Mouse (Mus musculus) neural tube, embryonic 11.5 days (tissue): ENCODE measurements around the gene Ugt1a9. TPM values are rescaled to one million over a fixed set of nuclear protein-coding genes. Genes with fewer than 3 reads are reported as not detected.

Experiments
- ATAC-seq: fragments of 200-750 bp; cut with Nextera tagmentation; 2 replicates; pipeline ENCODE4 v1.8.0; 2017; ENCODE audit warnings: moderate number of reproducible peaks, mild to moderate bottlenecking, moderate TSS enrichment, moderate library complexity; ENCODE audit not compliant: insufficient read depth, low FRiP score, low TSS enrichment
- DNase-seq: peaks from one replicate; pipeline ENCODE4 v3.0.0-alpha.2; 2015; ENCODE audit warnings: low spot score
- H3K27ac ChIP-seq: fragments of 300-500 bp; sonication (generic); 2 replicates; pipeline ENCODE4 v1.5.1; 2014; ENCODE audit warnings: low read depth, mild to moderate bottlenecking, low read length
- H3K27me3 ChIP-seq: fragments of 300-500 bp; sonication (generic); 2 replicates; pipeline ENCODE4 v1.6.1; 2014; ENCODE audit warnings: mild to moderate bottlenecking, low read length, mixed read lengths; ENCODE audit not compliant: control insufficient read depth, insufficient read depth
- H3K36me3 ChIP-seq: fragments of 300-500 bp; sonication (generic); 2 replicates; pipeline ENCODE4 v1.6.1; 2014; ENCODE audit warnings: mild to moderate bottlenecking, low read length, moderate library complexity, mixed read lengths; ENCODE audit not compliant: control insufficient read depth, insufficient read depth
- H3K4me1 ChIP-seq: fragments of 300-500 bp; sonication (generic); 2 replicates; pipeline ENCODE4 v1.6.1; 2014; ENCODE audit warnings: low read length, mixed read lengths; ENCODE audit not compliant: control insufficient read depth, insufficient read depth
- H3K4me2 ChIP-seq: fragments of 300-500 bp; sonication (generic); 2 replicates; pipeline ENCODE4 v1.6.1; 2014; ENCODE audit warnings: low read depth, mild to moderate bottlenecking, moderate library complexity
- H3K4me3 ChIP-seq: fragments of 300-500 bp; sonication (generic); 2 replicates; pipeline ENCODE4 v1.5.1; 2014; ENCODE audit warnings: low read depth, low read length
- H3K9ac ChIP-seq: fragments of 300-500 bp; sonication (generic); 2 replicates; pipeline ENCODE4 v1.6.1; 2014; ENCODE audit warnings: mild to moderate bottlenecking, low read length
- H3K9me3 ChIP-seq: fragments of 300-500 bp; sonication (generic); 2 replicates; pipeline ENCODE4 v1.6.1; 2016; ENCODE audit warnings: low read length; ENCODE audit not compliant: control insufficient read depth
- WGBS: fragments of 180-500 bp; shearing (Covaris S2); extraction: QIAGEN DNeasy Blood & Tissue Kit; methylation state at CpG from one replicate; pipeline ENCODE4 v1.1.7; 2014; 5-methylcytosine and 5-hydroxymethylcytosine counted together
- polyA plus RNA-seq: library from polyadenylated mRNA; unstranded; fragments of >200 nt; fragmentation: Nextera tagmentation; extraction: Ambion mirVana; gene quantifications from 2 replicates; pipeline ENCODE4 v1.2.1, GENCODE M21; 2014

Ugt1a9 gene
- polyA plus RNA-seq, 1 experiment from 2014 or later: not detected

DNA sequence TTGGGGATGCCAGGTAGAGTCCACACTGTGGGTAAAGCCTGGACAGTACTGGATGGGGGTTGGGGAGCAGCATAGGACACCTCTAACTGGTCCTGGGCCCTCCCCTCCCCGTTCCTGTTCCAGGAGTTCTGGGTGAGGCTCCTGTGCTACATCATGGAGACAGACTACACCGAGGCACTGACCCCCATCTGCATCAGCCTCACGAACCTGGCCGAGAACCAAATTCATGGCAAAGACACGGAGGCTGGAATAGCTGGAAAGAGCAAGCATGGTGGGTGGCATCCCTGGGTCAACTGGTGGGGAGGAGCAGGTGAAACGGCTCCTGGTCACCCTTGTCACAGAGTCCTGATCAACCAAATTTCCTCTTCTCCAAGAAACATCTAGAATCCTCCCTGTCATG lies 168.2 kb downstream of the Ugt1a9 start:
- H3K27me3 ChIP-seq: no peaks in the 10 kb centered on the region
- H3K36me3 ChIP-seq: 0 out of 2 replicates have a peak, but pooled peaks cover 2% of the 10 kb centered on the region
- peaks cover 94% of the 10 kb centered on the region for H3K9me3 ChIP-seq
- no peak overlapping the region for H3K27ac ChIP-seq
- H3K9ac ChIP-seq: no peak overlapping the region
- WGBS: 81% methylated on average over 6 of the region's 6 CpGs
- ATAC-seq: no peak
- H3K4me3 ChIP-seq: no peak overlapping the region
- H3K4me2 ChIP-seq: no peak overlapping the region
- no peaks in the 10 kb centered on the region for H3K4me1 ChIP-seq
- DNase-seq: no peak

- Histone ChIP-seq H3K9me3 (peaks cover 93% of the 10 kb centered on the region), H3K27ac (no peak overlapping the region), H3K27me3 (no peaks in the 10 kb centered on the region), H3K4me3 (no peak overlapping the region), H3K4me1 (no peaks in the 10 kb centered on the region), H3K9ac (no peak overlapping the region), H3K4me2 (no peak overlapping the region), H3K36me3 (0 out of 2 replicates have a peak, but pooled peaks cover 4% of the 10 kb centered on the region)
- ATAC-seq: no peak
- no peak for DNase-seq
- 70% methylated on average over 5 of the region's 5 CpGs for WGBS
Observed at GRCm38 (mm10) chr1:88240072-88240471, 169.5 kb downstream of the Ugt1a9 start.

- Histone ChIP-seq H3K4me3 (no peak overlapping the region), H3K36me3 (0 out of 2 replicates have a peak, but pooled peaks cover 4% of the 10 kb centered on the region), H3K4me2 (no peak overlapping the region), H3K9me3 (peaks cover 93% of the 10 kb centered on the region), H3K9ac (no peak overlapping the region), H3K27ac (no peak overlapping the region), H3K4me1 (no peaks in the 10 kb centered on the region), H3K27me3 (no peaks in the 10 kb centered on the region)
- no peak for ATAC-seq
- DNase-seq: no peak
- WGBS: 75% methylated on average over 4 of the region's 4 CpGs
Observed at GRCm38 (mm10) chr1:88240579-88240978, 170.0 kb downstream of the Ugt1a9 start.

DNA sequence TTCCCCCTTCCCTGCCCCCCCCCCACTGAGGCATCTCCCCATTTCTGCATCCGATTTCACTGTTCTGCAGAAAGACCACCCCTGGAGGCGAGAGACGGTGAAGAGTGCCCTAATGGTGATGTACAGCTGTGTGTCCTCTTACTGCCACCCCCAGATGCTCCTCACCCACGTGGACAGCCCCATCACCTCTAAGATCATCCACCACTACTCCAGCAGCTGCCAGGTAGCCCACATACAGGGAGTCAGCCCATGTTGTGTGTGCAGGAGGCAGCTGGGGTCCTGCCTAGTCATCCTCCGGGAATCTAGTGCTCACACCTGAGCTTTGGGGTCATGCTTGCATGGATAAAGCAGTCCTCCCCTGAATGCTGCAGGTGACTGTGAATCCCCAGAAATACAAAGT lies 173.3 kb downstream of the Ugt1a9 start:
- DNase-seq: no peak
- Histone ChIP-seq H3K4me2 (no peak overlapping the region), H3K9me3 (peaks cover 97% of the 10 kb centered on the region), H3K9ac (no peak overlapping the region), H3K4me3 (no peak overlapping the region), H3K27me3 (no peaks in the 10 kb centered on the region), H3K36me3 (0 out of 2 replicates have a peak, but pooled peaks cover 3% of the 10 kb centered on the region), H3K27ac (no peak overlapping the region), H3K4me1 (no peaks in the 10 kb centered on the region)
- 65% methylated on average over 5 of the region's 5 CpGs for WGBS
- ATAC-seq: no peak

DNA sequence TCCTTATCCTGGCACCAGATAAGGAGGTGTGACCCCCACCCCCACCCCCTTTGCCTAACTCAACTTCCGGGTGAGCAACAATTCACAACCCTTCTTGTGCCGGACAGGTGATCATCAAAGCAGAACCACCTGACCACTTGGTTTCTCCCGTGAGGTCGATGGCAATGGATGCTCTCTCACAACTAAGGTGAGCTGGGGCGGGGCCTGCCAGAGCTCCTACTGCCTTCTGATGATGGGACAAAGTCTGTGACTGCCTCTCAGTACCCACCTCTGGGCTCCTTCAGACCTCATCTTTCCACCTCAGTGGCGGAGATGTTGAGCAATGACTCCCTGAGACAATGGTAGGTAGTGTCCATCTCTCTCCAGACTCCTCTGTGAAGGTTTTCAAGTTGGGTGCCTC lies 175.3 kb downstream of the Ugt1a9 start:
- no peak overlapping the region for H3K9ac ChIP-seq
- no peak overlapping the region for H3K4me3 ChIP-seq
- H3K27me3 ChIP-seq: no peaks in the 10 kb centered on the region
- H3K9me3 ChIP-seq: peaks cover 97% of the 10 kb centered on the region
- no peaks in the 10 kb centered on the region for H3K4me1 ChIP-seq
- H3K36me3 ChIP-seq: 0 out of 2 replicates have a peak, but pooled peaks cover 2% of the 10 kb centered on the region
- DNase-seq: no peak
- no peak overlapping the region for H3K4me2 ChIP-seq
- no peak overlapping the region for H3K27ac ChIP-seq
- ATAC-seq: no peak
- 78% methylated on average over 6 of the region's 6 CpGs for WGBS

GRCm38 (mm10) chr1:88246386-88246785 lies 175.8 kb downstream of the Ugt1a9 start:
- 48% methylated on average over 6 of the region's 6 CpGs for WGBS
- Histone ChIP-seq H3K27ac (no peak overlapping the region), H3K9ac (no peak overlapping the region), H3K9me3 (peaks cover 97% of the 10 kb centered on the region), H3K27me3 (no peaks in the 10 kb centered on the region), H3K36me3 (0 out of 2 replicates have a peak, but pooled peaks cover 2% of the 10 kb centered on the region), H3K4me3 (no peak overlapping the region), H3K4me2 (no peak overlapping the region), H3K4me1 (no peaks in the 10 kb centered on the region)
- DNase-seq (no peak), ATAC-seq (no peak)

DNA sequence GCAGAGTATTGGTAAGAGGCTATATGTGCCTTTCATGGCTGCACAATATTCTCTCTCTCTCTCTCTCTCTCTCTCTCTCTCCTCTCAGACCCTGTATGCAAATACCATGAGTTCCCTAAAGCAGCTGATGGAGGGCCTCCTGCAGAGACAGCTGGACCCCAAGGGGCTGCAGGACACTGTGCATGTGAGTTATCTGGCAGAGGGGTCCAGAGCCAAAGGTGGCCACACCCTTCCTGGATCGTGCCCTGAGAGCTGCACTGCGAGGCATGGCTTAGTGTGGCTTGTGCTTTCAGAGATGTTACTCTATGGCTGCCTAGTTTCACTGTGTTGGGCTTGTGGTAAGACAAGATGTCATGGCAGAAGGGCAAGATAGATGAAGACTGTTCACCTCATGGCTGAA lies 177.1 kb downstream of the Ugt1a9 start:
- ATAC-seq (no peak), DNase-seq (no peak)
- Histone ChIP-seq H3K4me1 (no peaks in the 10 kb centered on the region), H3K27me3 (no peaks in the 10 kb centered on the region), H3K9me3 (peaks cover 96% of the 10 kb centered on the region), H3K4me3 (no peak overlapping the region), H3K27ac (no peak overlapping the region), H3K9ac (no peak overlapping the region), H3K4me2 (no peak overlapping the region), H3K36me3 (0 out of 2 replicates have a peak, but pooled peaks cover 2% of the 10 kb centered on the region)
- WGBS: 56% methylated on average over 2 of the region's 2 CpGs

DNA sequence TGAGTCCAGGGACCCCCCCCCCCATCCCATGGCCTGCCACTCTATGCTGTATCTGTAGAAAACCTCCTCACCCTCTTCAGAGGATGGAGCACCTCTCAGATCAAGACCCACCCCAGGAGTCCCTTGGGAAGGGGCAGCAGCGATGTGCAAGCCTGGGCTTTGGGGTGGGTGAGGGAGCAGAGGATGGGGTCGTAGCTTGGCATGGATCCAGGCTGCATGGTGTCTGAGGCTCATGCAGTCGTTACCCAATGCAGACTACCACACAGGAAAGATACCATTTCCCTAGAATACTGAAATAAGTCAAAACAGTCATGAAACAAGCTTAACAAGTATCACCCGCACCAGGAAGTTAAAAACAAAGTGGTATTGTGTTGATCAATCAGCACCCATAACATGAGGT lies 178.1 kb downstream of the Ugt1a9 start:
- H3K4me2 ChIP-seq: no peak overlapping the region
- peaks cover 95% of the 10 kb centered on the region for H3K9me3 ChIP-seq
- ATAC-seq (no peak), DNase-seq (no peak)
- H3K4me3 ChIP-seq: no peak overlapping the region
- H3K27me3 ChIP-seq: no peaks in the 10 kb centered on the region
- 72% methylated on average over 4 of the region's 4 CpGs for WGBS
- no peaks in the 10 kb centered on the region for H3K4me1 ChIP-seq
- no peak overlapping the region for H3K27ac ChIP-seq
- H3K9ac ChIP-seq: no peak overlapping the region
- H3K36me3 ChIP-seq: 0 out of 2 replicates have a peak, but pooled peaks cover 2% of the 10 kb centered on the region

DNA sequence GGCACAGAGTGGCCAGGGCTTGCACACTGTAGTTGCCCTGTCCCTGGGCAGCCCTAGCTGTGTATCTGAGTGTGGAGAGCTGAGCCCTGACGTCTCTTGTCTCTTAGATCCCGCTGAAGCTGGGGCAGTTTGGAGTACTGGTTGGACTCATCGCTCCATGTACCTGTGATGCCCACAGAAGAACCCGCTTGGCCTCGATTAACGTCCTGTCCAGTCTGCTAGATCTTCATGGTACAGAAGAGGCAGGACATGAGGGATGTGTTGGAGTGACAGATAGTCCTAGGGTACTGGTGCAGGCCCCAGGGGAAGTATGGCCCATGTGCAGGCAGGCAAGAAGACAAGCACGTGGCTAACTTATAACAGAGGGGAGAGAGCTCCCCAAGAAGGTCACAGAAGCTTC lies 179.0 kb downstream of the Ugt1a9 start:
- 82% methylated on average over 7 of the region's 7 CpGs for WGBS
- no peak for DNase-seq

More for the DNA sequence above, 179.0 kb downstream of the Ugt1a9 start:
- Histone ChIP-seq H3K27me3 (no peaks in the 10 kb centered on the region), H3K27ac (no peak overlapping the region), H3K4me2 (no peak overlapping the region), H3K4me3 (no peak overlapping the region), H3K36me3 (0 out of 2 replicates have a peak, but pooled peaks cover 2% of the 10 kb centered on the region), H3K9ac (no peak overlapping the region), H3K4me1 (no peaks in the 10 kb centered on the region), H3K9me3 (peaks cover 96% of the 10 kb centered on the region)
- ATAC-seq: no peak
